Mouse (Mus musculus): ENCODE data around the gene Arcn1. TPM values are rescaled to one million over a fixed set of nuclear protein-coding genes. Genes with fewer than 3 reads are reported as not detected.

Arcn1 gene
- total RNA-seq, 2 experiments from 2014 or later: 82.7 to 82.8 TPM

GRCm38 (mm10) chr9:44719632-44720357, 47.9 kb downstream of the Arcn1 start:
- DNase-seq: peak in 1 of 2 experiments; percentile 34

- no peak for DNase-seq
Observed at GRCm38 (mm10) chr9:44718937-44719631, 48.6 kb downstream of the Arcn1 start.

- peak; percentile 86 to 90 for DNase-seq
Observed at GRCm38 (mm10) chr9:44717822-44718242, 49.8 kb downstream of the Arcn1 start.

- DNase-seq: no peak
Observed at GRCm38 (mm10) chr9:44716997-44717821, 50.4 kb downstream of the Arcn1 start.

- DNase-seq: no peak
Observed at GRCm38 (mm10) chr9:44715705-44716362, 51.8 kb downstream of the Arcn1 start.

GRCm38 (mm10) chr9:44715109-44715508, 52.5 kb downstream of the Arcn1 start:
- DNase-seq: no peak

- DNase-seq: no peak
Observed at GRCm38 (mm10) chr9:44713574-44713973, 54.1 kb downstream of the Arcn1 start.

- no peak for DNase-seq
Observed at GRCm38 (mm10) chr9:44713080-44713479, 54.6 kb downstream of the Arcn1 start.

GRCm38 (mm10) chr9:44711602-44712001, 56.0 kb downstream of the Arcn1 start:
- DNase-seq: no peak

- DNase-seq: no peak
Observed at GRCm38 (mm10) chr9:44710213-44710612, 57.4 kb downstream of the Arcn1 start.

GRCm38 (mm10) chr9:44709600-44709999, 58.0 kb downstream of the Arcn1 start:
- DNase-seq: peak in 1 of 2 experiments; percentile 65

GRCm38 (mm10) chr9:44708925-44709324, 58.7 kb downstream of the Arcn1 start:
- DNase-seq: peak in 1 of 2 experiments; percentile 30

GRCm38 (mm10) chr9:44708429-44708765, 59.2 kb downstream of the Arcn1 start:
- DNase-seq: peak; percentile 88 to 89

- no peak for DNase-seq
Observed at GRCm38 (mm10) chr9:44707749-44708428, 59.8 kb downstream of the Arcn1 start.

- DNase-seq: no peak
Observed at GRCm38 (mm10) chr9:44699730-44700129, 67.9 kb downstream of the Arcn1 start.

- DNase-seq: no peak
Observed at GRCm38 (mm10) chr9:44699196-44699595, 68.4 kb downstream of the Arcn1 start.

GRCm38 (mm10) chr9:44697866-44698265, 69.8 kb downstream of the Arcn1 start:
- DNase-seq: no peak

- DNase-seq: no peak
Observed at GRCm38 (mm10) chr9:44693071-44693470, 74.6 kb downstream of the Arcn1 start.

GRCm38 (mm10) chr9:44691671-44692520, 75.7 kb downstream of the Arcn1 start:
- DNase-seq: peak; percentile 84 to 87
